Mouse (Mus musculus) cerebellum, adult 9-10 months (tissue): ENCODE measurements around the gene Bri3.
A peak's percentile ranks its signal among the peaks of the same experiment; 100 is the strongest.

Experiments
- DNase-seq: peaks from one replicate; pipeline ENCODE4 v3.0.0; 2022

Bri3 gene

GRCm38 (mm10) chr5:144243901-144244487, at the start of gene Bri3:
Gene Bri3 (plus strand): TSS chr5:144244437.
- no peak for DNase-seq

- DNase-seq: no peak
These were observed 48.7 kb upstream of the Bri3 start for GRCm38 (mm10) chr5:144195567-144195966.

DNA sequence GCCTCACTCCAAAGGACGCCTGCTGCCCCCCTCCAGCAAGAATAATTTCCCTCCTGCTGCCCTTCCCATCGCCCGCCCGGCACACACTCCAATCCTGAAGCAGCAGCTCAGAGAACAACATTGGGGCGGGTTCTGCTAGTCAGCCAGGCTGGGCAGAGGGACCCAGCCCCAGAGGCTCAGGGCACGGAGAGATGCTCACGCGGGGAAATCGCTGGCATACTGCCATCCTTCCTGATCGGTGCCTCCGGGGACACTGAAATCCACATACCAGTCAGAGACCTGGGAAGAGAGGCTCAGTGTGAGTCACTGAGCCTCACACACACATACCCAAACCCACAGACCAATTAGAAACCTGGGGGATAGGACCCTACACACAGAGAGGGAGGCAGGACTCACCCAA, 43.6 kb upstream of the Bri3 start:
- no peak for DNase-seq

DNA sequence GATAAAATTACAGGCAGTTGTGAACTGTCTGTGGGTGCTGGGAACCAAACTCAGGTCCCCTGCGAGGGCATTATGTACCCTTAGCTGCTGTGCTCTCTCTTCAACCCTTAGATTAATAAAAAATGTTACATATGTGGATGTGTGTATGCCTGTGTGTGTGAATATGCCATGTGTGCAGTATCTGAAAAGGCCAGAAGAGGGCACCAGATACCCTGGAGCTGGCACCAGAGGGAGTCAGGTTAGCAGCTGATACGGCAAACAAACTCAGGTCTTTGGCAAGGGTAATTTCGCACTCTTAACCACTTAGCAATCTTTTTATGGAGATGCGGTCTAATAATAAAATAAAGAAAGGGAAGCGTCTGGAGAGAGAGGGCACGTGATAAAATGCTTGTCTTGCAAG, 41.8 kb upstream of the Bri3 start:
- no peak for DNase-seq

- DNase-seq: no peak
These were observed 40.8 kb upstream of the Bri3 start for GRCm38 (mm10) chr5:144203398-144203959.

GRCm38 (mm10) chr5:144204303-144204702, 39.9 kb upstream of the Bri3 start:
- no peak for DNase-seq

DNA sequence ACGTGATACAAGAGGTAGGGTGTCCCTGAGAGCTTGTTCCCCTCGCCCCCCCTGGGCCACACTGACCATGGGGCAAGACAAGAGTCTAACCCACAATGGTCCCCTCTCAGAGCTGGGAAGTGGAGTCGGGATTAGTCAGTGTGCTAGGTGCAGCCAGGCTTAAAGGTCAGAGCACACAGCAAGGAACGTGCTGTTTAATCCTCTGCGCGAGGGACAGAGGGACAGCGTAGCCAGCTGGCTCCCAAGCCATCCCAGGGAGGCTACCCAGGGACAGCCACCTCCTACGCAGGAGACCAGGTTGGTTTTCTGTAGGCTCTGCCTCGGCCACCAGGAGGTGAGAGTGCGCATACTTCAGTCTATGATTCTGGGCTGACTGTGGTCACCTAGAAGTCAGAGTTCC, 39.3 kb upstream of the Bri3 start:
- DNase-seq: no peak

DNA sequence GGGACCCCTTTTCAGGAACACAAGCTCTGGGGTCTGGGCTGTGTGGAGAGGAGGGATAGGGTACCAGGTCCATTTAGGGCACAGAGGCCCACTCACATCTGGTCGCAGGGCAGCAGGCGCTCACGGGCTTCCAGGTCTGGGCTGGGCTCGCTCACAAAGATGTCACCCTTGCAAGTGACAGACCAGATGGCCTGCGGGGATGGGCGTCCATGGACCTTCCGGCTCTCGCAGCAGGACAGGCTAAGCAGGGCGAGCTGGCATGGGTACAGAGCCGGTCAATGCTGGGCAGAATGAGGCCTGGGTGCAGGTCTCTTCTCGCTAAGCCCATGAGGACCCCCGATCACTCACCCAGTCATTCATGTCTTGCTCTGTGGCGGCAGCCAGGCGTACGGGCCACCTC, 38.2 kb upstream of the Bri3 start:
- DNase-seq: no peak

- peak; percentile 78 for DNase-seq
These were observed 36.8 kb upstream of the Bri3 start for GRCm38 (mm10) chr5:144207478-144207877.

DNA sequence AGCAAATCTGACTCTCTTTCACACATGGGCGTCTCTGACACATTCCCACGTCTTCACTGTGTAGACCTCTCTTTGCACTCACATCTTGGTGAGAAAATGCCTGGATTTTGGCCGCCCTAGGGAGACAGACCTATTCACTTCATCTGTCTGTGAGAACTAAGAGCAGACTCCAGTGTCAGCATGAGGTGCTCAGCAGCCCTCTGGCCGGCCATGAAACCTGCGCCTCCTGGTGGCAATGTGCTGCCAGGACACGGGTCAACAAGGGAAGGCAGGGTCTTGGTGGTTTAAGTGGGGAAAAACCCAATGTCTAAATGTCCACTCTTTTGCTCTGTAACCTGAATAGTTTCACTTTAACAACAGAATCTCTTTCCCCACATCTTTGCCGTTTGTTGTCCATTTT, 29.8 kb upstream of the Bri3 start:
- peak; percentile 69 for DNase-seq

DNA sequence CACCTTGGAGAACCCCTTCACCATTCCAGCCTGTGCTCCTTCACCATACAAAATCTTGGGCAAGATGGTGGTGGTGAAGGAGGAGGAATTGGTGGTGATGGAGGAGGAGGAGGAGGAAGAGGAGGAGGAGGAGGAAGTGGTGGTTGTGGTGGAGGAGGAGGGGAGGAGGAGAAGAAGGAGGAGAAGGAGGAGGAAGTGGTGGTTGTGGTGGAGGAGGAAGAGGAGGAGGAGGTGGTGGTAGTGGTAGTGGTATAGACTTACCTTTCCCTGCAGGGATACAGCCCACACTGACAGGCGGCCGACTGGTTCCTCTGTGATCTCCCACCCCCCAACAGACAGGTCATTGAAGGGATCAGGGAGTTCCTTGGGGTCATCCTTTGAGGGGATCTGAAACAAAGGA, 28.2 kb upstream of the Bri3 start:
- DNase-seq: peak; percentile 13

- peak; percentile 26 for DNase-seq
These were observed 26.2 kb upstream of the Bri3 start for GRCm38 (mm10) chr5:144218061-144218460.

GRCm38 (mm10) chr5:144219306-144219705, 24.9 kb upstream of the Bri3 start:
- peak; percentile 41 for DNase-seq

GRCm38 (mm10) chr5:144219936-144220335, 24.3 kb upstream of the Bri3 start:
- peak; percentile 26 for DNase-seq

DNA sequence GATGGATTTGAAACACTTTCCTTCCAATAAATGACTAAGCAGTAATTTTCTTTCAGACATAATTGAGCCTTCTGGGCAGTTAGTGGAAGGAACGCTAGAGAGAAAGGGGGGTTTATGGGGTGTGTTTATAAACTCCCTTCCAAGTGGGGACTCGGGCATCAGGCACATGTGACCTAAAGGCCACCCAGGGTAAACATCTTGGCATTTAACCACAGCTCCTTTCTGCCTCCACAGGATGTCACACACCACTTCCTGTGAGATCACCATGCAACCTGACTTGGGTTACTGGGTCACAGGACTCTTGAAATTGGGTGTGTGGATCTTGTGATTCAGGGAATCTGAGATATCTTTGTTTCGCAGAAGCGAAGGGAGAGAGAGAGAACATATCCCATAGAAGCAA, 22.9 kb upstream of the Bri3 start:
- DNase-seq: peak; percentile 49

DNA sequence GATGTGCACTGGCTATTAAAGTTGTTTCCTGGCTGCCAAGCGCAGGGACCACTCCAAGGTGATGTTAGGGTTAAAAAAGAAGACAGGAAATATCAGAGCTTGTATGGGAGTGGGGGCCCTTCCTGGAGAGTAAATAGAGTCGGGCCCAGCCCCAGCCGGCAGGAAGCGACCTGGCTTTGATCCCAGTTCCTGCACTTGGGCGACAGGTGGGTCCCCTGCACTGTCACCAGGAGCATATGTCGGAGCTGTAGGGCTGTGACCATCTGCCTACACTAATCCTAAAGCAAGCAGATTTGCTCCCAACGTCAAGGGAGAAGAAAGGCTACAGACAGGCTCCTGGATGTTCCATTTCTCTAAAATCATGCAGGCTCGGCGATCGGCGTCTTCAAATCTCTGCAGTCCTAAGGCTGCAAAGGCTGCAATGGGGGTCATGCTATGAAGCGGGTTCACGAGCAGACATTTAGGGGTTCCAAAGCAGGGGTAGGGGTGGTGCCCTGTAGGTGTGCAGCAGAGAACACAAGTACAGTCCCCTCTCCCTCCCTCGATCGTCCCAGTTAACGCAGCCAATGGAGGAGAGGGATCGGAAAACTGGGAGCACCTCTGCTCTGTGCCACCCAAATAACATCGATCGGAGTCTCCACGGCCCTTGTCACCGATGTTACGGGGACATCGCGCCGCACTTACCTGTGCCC, 21.3 kb upstream of the Bri3 start:
- peak; percentile 92 for DNase-seq

- peak; percentile 95 for DNase-seq
These were observed 20.8 kb upstream of the Bri3 start, which contains the start of gene Tecpr1 for GRCm38 (mm10) chr5:144223503-144223862. Gene Tecpr1 (minus strand): TSS chr5:144223615.

GRCm38 (mm10) chr5:144223899-144224816, 20.1 kb upstream of the Bri3 start:
- peak; percentile 67 for DNase-seq

- no peak for DNase-seq
These were observed 18.0 kb upstream of the Bri3 start for GRCm38 (mm10) chr5:144226220-144226619.

DNA sequence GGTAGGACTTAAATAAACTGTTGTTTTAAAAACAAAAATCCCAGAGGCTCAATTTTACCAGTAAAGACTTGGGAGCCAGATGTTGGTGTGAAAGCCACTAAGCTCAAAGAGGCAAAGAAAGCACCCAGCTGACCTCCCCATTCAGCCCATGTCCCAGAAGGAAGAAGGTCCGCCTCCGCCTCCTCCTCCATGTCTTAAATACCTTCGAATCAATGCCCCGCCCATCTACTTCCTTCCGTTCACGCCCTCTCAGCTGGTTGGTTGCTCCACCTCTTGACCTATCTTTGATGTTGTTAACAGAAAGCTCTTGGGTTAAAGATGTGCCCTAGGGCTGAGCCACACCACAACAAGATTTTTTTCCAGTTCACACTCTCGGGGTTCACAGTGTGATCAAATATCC, 14.0 kb upstream of the Bri3 start:
- DNase-seq: no peak

DNA sequence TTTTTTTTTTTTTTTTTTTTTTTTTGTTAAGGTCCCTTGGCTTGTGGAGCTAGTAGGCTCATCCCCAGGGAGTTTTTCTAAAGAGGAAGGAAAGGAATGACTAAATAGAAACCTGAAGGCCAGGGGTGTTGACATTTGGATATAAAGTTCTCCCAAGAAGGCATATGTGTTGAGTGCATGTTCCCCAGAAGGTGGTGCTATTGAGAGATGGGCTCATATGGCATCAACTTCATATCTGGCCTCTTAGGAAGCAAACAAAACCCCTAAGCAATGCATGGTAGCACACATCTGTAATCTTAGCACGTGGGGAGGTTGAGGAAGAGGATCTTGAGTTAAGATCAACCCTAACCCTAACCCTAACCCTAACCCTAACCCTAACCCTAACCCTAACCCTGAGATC, 12.8 kb upstream of the Bri3 start:
- no peak for DNase-seq

DNA sequence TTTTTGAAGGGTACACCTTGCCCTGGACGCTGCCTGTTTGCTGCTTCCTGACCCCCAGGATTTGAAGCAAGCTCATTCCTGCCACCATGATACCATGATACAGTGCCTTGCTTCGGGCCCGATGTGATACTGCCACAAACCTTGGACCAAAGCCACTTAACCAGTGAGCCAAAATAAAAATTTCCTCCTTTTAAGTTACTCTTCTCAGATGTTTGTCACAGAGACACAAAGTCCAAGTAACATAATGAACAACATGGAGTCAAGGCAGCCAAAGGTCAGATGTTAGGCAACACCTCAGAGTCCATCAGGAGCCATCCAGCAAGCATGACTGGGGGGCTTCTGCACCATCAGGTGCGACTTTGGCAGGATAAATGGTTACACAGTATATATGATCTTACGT, 11.7 kb upstream of the Bri3 start:
- DNase-seq: no peak

- DNase-seq: no peak
These were observed 10.0 kb upstream of the Bri3 start for GRCm38 (mm10) chr5:144234222-144234621.

DNA sequence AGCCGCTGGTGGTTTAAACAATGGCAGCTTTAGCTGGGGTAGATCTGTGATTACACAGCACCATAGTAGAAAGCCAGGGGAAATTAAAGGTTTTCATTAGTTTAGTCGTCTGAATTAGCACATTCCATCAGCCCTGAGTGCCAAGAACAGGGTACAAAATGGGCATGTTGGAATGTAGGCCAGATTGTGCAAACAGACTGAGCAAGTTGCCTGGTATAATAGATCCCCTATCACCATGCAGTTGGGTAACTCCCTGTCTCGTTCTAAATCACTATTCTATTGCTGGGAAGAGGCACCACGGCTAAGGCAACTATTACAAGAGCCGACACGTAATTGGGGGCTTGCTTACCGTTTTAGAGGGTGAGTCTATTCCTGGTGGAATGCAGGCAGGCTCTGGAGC, 9.5 kb upstream of the Bri3 start:
- no peak for DNase-seq
